Mouse (Mus musculus): ENCODE data around the gene Pccb. TPM values are rescaled to one million over a fixed set of nuclear protein-coding genes. Genes with fewer than 3 reads are reported as not detected.

The Pccb gene
- polyA plus RNA-seq, 1 experiment from 2014 or later, result 19.9 TPM

DNA sequence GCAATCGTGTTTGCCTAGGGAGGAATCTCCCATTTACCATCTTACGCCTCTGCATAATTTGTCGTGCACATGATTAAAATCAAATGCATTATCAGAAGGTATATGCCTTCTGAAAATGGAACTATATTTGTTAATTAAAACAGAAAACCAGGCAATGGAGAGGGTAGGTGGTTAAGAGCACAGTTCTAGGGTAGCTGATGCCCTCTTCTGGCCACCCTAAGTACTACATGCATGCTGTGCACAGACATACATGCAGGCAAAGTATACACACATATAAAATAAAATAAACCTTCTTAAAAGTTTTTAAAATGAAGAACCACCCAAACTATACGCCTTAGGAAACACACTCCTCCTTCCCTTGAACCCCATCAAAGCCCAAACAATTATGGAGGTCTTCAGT is 32.6 kb downstream of the Pccb start:
- Histone ChIP-seq H3K9ac (replicated peaks; ENCODE audit: low read depth, low read length) (no peak overlapping the region), H3K4me2 (ENCODE audit: low read length) (no peak overlapping the region), H3K27ac (ENCODE audit: low read length) (no peak overlapping the region), H3K9me3 (ENCODE audit: control insufficient read depth, low read length) (peaks cover 2% of the 10 kb centered on the region; the same call in 1 of the 2 replicates), H3K4me3 (replicated peaks; ENCODE audit: low read length) (no peak overlapping the region), H3K4me1 (replicated peaks; ENCODE audit: control insufficient read depth, insufficient read depth, low read length) (no peaks in the 10 kb centered on the region), H3K27me3 (replicated peaks; ENCODE audit: control insufficient read depth, insufficient read depth, low read length) (no peaks in the 10 kb centered on the region), H3K36me3 (ENCODE audit: control insufficient read depth, insufficient read depth) (0 out of 2 replicates have a peak, but pooled peaks cover 2% of the 10 kb centered on the region)
- 95% methylated on average over 4 of the region's 4 CpGs for WGBS
- ATAC-seq, result no peak

DNA sequence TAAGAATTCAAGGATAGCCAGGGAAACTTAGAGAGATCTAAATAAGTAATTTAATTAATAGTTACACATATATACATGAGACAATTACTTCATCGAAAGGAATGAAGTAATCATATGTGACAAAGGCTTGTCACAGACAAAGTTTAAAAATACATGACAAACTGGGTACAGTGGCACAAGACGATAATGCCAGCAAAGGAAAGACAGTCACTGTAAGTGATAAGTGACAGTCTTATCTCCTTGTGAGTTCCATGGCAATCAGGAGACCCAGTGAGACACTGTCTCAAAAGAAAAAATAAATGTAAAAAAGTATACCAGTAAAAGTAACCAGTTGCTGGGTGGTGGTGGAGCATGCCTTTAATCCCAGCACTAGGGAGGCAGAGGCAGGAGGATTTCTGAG is 37.6 kb downstream of the Pccb start:
- 0 out of 2 replicates have a peak, but pooled peaks cover 7% of the 10 kb centered on the region for H3K36me3 ChIP-seq (ENCODE audit: control insufficient read depth, insufficient read depth)
- no peak for ATAC-seq
- no peaks in the 10 kb centered on the region for H3K27me3 ChIP-seq (replicated peaks; ENCODE audit: control insufficient read depth, insufficient read depth, low read length)
- H3K27ac ChIP-seq (ENCODE audit: low read length), result no peak overlapping the region
- no peak overlapping the region for H3K9ac ChIP-seq (replicated peaks; ENCODE audit: low read depth, low read length)
- no peaks in the 10 kb centered on the region for H3K9me3 ChIP-seq (ENCODE audit: control insufficient read depth, low read length)
- no peak overlapping the region for H3K4me2 ChIP-seq (ENCODE audit: low read length)
- H3K4me3 ChIP-seq (replicated peaks; ENCODE audit: low read length), result no peak overlapping the region
- 100% methylated on average over 2 of the region's 2 CpGs for WGBS
- H3K4me1 ChIP-seq (replicated peaks; ENCODE audit: control insufficient read depth, insufficient read depth, low read length), result no peaks in the 10 kb centered on the region

DNA sequence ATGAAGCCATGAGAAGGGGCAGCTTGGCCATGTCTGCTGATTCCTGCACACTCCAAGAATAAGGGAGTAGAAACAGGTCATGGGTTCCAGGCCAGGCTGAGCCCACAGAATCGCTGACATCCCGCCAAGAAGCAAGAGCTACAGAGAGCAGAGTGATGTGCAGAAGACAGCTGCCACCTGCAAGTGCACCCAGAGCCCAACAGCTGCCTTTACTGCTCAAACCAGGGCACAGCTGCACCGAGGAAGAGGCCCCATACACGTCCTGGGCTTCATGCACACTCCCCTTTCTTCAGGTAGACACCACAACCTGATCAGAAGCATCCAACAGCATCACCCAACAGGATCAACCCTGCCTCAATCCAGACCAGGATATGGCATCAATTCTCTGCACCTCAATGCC is 40.8 kb downstream of the Pccb start:
- Histone ChIP-seq H3K4me2 (ENCODE audit: low read length) (no peak overlapping the region), H3K9ac (replicated peaks; ENCODE audit: low read depth, low read length) (no peak overlapping the region), H3K27ac (ENCODE audit: low read length) (no peak overlapping the region), H3K27me3 (replicated peaks; ENCODE audit: control insufficient read depth, insufficient read depth, low read length) (no peaks in the 10 kb centered on the region), H3K36me3 (ENCODE audit: control insufficient read depth, insufficient read depth) (peaks cover 13% of the 10 kb centered on the region; the same call in 1 of the 2 replicates), H3K9me3 (ENCODE audit: control insufficient read depth, low read length) (no peaks in the 10 kb centered on the region), H3K4me3 (replicated peaks; ENCODE audit: low read length) (no peak overlapping the region), H3K4me1 (replicated peaks; ENCODE audit: control insufficient read depth, insufficient read depth, low read length) (no peaks in the 10 kb centered on the region)
- WGBS, result 84% methylated on average over 4 of the region's 4 CpGs
- no peak for ATAC-seq

DNA sequence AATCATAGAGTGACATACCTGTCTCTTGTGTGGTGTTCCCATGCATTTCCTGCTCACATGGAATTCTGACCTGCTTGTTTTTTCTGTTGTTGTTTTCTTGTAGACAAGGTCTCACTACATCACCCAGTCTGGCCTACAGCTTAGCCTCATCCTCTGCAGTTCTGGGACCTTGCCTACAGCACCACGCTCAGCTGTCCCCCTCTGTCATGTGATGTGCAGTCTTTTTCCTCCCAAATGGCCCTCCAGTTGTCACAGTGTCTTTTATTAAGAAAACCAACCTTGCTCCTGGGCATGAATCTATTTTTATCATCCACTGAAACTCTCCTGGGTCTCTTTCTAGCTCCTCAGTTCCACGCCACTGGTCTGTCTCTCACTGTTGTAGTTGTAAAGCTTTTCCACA is 42.5 kb downstream of the Pccb start:
- H3K4me2 ChIP-seq (ENCODE audit: low read length), result no peak overlapping the region
- no peaks in the 10 kb centered on the region for H3K9me3 ChIP-seq (ENCODE audit: control insufficient read depth, low read length)
- no peak overlapping the region for H3K27ac ChIP-seq (ENCODE audit: low read length)
- H3K4me1 ChIP-seq (replicated peaks; ENCODE audit: control insufficient read depth, insufficient read depth, low read length), result no peaks in the 10 kb centered on the region
- no peak overlapping the region for H3K4me3 ChIP-seq (replicated peaks; ENCODE audit: low read length)
- no peaks in the 10 kb centered on the region for H3K27me3 ChIP-seq (replicated peaks; ENCODE audit: control insufficient read depth, insufficient read depth, low read length)
- no peak overlapping the region for H3K9ac ChIP-seq (replicated peaks; ENCODE audit: low read depth, low read length)
- no peak for ATAC-seq
- peaks cover 11% of the 10 kb centered on the region; the same call in 1 of the 2 replicates for H3K36me3 ChIP-seq (ENCODE audit: control insufficient read depth, insufficient read depth)
- WGBS, result 95% methylated on average over 2 of the region's 2 CpGs

DNA sequence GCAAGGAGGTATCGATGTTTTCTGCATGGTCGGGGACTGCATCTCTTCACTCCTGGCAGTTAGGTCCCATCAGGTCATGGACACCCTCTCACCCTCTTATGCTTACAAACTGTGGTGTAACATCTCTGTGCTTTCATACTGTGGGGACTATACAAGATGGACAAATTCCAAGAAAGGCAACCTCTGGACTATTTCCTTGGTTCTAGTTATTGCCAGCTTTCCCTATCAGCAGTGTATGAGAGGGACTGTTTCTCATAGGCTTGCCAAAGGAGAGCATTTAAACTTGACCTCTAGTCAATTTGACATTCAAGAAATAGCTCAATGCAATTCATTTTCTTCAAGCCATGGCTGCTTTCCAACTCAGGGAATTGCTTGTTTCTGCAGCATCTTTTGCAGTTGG is 43.4 kb downstream of the Pccb start:
- ATAC-seq, result no peak
- 97% methylated on average over 2 of the region's 2 CpGs for WGBS
- no peak overlapping the region for H3K27ac ChIP-seq (ENCODE audit: low read length)
- no peaks in the 10 kb centered on the region for H3K9me3 ChIP-seq (ENCODE audit: control insufficient read depth, low read length)
- H3K4me2 ChIP-seq (ENCODE audit: low read length), result no peak overlapping the region
- H3K4me3 ChIP-seq (replicated peaks; ENCODE audit: low read length), result no peak overlapping the region
- H3K27me3 ChIP-seq (replicated peaks; ENCODE audit: control insufficient read depth, insufficient read depth, low read length), result no peaks in the 10 kb centered on the region
- peaks cover 11% of the 10 kb centered on the region; the same call in 1 of the 2 replicates for H3K36me3 ChIP-seq (ENCODE audit: control insufficient read depth, insufficient read depth)
- no peak overlapping the region for H3K9ac ChIP-seq (replicated peaks; ENCODE audit: low read depth, low read length)
- no peaks in the 10 kb centered on the region for H3K4me1 ChIP-seq (replicated peaks; ENCODE audit: control insufficient read depth, insufficient read depth, low read length)

DNA sequence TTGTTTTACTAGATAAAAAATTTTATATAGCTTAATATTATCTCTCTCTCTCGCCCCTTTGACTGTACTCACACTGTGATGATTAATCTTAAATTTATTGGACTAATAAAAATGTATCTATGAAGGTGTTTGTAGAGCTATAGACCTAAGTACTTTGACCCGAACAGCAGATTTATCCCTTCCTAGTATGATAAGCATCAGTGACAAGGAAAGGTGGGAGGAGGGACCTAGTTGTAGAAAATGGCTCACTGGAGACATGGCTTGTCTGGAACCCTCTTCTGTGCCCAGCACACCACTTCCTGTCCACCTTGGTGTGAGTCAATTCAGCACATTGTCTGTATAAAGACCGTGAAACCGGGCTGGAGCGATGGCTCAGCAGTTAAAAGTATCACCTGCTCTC is 44.1 kb downstream of the Pccb start:
- Histone ChIP-seq H3K9me3 (ENCODE audit: control insufficient read depth, low read length) (no peaks in the 10 kb centered on the region), H3K27ac (ENCODE audit: low read length) (no peak overlapping the region), H3K4me1 (replicated peaks; ENCODE audit: control insufficient read depth, insufficient read depth, low read length) (no peaks in the 10 kb centered on the region), H3K4me3 (replicated peaks; ENCODE audit: low read length) (no peak overlapping the region), H3K9ac (replicated peaks; ENCODE audit: low read depth, low read length) (no peak overlapping the region), H3K4me2 (ENCODE audit: low read length) (no peak overlapping the region), H3K36me3 (ENCODE audit: control insufficient read depth, insufficient read depth) (peaks cover 11% of the 10 kb centered on the region; the same call in 1 of the 2 replicates), H3K27me3 (replicated peaks; ENCODE audit: control insufficient read depth, insufficient read depth, low read length) (no peaks in the 10 kb centered on the region)
- no peak for ATAC-seq
- 94% methylated on average over 5 of the region's 5 CpGs for WGBS

DNA sequence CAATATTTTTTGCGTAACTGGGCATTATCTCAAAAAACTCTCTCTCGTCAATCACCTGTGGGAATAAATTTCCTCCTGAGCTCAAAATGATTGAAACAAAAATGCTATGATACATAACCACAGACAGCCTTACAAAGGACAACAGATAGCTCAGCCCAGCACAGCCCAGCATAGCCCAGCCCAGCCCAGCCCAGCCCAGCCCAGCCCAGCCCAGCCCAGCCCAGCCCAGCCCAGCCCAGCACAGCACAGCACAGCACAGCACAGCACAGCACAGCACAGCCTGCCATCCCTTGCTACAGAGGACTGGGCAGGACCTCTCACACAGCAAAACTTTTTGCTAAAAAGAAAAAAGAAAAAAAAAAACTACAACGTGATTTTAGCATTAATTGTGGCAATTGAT is 46.8 kb downstream of the Pccb start:
- no peak overlapping the region for H3K9ac ChIP-seq (replicated peaks; ENCODE audit: low read depth, low read length)
- no peaks in the 10 kb centered on the region for H3K4me1 ChIP-seq (replicated peaks; ENCODE audit: control insufficient read depth, insufficient read depth, low read length)
- H3K4me3 ChIP-seq (replicated peaks; ENCODE audit: low read length), result no peak overlapping the region
- peaks cover 10% of the 10 kb centered on the region; the same call in 1 of the 2 replicates for H3K36me3 ChIP-seq (ENCODE audit: control insufficient read depth, insufficient read depth)
- H3K27me3 ChIP-seq (replicated peaks; ENCODE audit: control insufficient read depth, insufficient read depth, low read length), result no peaks in the 10 kb centered on the region
- no peak for ATAC-seq
- no peaks in the 10 kb centered on the region for H3K9me3 ChIP-seq (ENCODE audit: control insufficient read depth, low read length)
- WGBS, result 98% methylated on average over 3 of the region's 3 CpGs
- no peak overlapping the region for H3K4me2 ChIP-seq (ENCODE audit: low read length)
- no peak overlapping the region for H3K27ac ChIP-seq (ENCODE audit: low read length)

DNA sequence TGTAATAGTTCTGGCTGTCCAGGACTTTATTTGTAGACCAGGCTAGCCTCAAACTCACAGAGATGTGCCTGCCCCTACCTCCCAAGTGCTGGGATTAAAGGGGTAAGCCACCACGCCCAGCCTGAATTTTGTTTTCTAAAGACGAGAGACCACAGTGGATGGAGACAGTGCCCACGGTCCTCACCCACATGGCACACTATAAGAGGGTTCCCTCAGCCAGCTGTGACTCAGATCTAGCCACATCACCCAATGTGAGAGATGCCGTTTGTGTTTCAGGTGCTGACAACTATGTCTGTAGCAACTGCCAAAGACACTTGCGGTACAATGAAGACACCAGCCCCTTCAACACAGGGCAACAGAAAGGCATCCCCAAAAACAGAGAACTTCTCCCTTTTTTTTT is 47.7 kb downstream of the Pccb start:
- no peaks in the 10 kb centered on the region for H3K9me3 ChIP-seq (ENCODE audit: control insufficient read depth, low read length)
- H3K27me3 ChIP-seq (replicated peaks; ENCODE audit: control insufficient read depth, insufficient read depth, low read length), result no peaks in the 10 kb centered on the region
- WGBS, result 95% methylated on average over 5 of the region's 5 CpGs
- peaks cover 10% of the 10 kb centered on the region; the same call in 1 of the 2 replicates for H3K36me3 ChIP-seq (ENCODE audit: control insufficient read depth, insufficient read depth)
- no peak overlapping the region for H3K27ac ChIP-seq (ENCODE audit: low read length)
- no peak overlapping the region for H3K4me3 ChIP-seq (replicated peaks; ENCODE audit: low read length)
- H3K9ac ChIP-seq (replicated peaks; ENCODE audit: low read depth, low read length), result no peak overlapping the region
- ATAC-seq, result no peak
- H3K4me1 ChIP-seq (replicated peaks; ENCODE audit: control insufficient read depth, insufficient read depth, low read length), result no peaks in the 10 kb centered on the region
- H3K4me2 ChIP-seq (ENCODE audit: low read length), result no peak overlapping the region

DNA sequence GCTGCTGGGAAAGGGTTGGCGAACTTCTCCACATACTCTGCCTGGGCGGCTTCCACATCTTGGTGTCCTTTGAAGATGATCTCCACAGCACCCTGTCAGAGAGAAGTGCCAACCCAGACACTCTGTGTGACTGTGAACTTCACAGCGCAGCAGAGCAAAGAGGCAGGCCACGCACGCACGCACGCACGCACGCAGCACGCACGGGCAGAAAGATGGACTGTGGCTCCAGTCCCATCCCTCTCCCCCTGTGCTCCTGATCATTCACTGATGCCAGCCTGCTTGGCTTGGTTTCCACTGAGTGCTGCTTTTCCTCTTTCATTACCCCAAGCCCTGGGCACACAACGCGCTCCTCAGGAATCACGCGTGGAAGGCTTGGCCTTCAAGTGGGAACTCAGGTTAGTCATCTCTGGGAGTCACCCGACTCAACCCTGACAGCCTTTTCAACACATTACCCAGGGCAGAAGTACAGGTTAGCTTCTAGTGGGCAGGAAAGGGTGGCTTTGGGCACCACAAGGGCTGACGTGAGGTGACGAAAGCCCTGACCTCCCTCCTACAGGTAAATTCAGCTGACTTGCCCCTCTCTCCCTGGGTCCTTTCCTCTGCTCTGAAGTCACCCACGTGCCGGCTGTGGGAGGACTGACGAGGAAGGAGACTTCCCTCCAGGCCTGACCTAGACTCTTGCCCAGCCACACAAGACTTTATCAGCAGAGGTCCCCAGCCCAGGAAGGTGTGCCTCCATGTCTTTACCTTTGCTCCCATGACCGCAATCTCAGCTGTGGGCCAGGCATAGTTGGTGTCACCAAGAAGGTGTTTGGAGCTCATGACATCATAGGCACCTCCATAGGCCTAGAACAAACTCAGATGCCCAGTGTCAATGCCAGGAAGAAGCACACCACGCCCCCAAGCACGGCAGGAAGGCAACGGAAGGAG is 50.1 kb downstream of the Pccb start:
- no peaks in the 10 kb centered on the region for H3K27me3 ChIP-seq (replicated peaks; ENCODE audit: control insufficient read depth, insufficient read depth, low read length)
- H3K27ac ChIP-seq (ENCODE audit: low read length), result no peak overlapping the region
- H3K4me2 ChIP-seq (ENCODE audit: low read length), result no peak overlapping the region
- H3K4me1 ChIP-seq (replicated peaks; ENCODE audit: control insufficient read depth, insufficient read depth, low read length), result no peaks in the 10 kb centered on the region
- H3K9ac ChIP-seq (replicated peaks; ENCODE audit: low read depth, low read length), result no peak overlapping the region
- H3K4me3 ChIP-seq (replicated peaks; ENCODE audit: low read length), result no peak overlapping the region
- no peaks in the 10 kb centered on the region for H3K9me3 ChIP-seq (ENCODE audit: control insufficient read depth, low read length)
- H3K36me3 ChIP-seq (ENCODE audit: control insufficient read depth, insufficient read depth), result peaks cover 10% of the 10 kb centered on the region; the same call in 1 of the 2 replicates
- ATAC-seq, result no peak
- WGBS, result 93% methylated on average over 25 of the region's 25 CpGs
